Mouse (Mus musculus): ENCODE measurements around the gene Phf1. TPM values are rescaled to one million over a fixed set of nuclear protein-coding genes. Genes with fewer than 3 reads are reported as not detected.
"Not testable (repeated sequence)": the region's sequence is repeated elsewhere in the genome, so short reads cannot be mapped to it uniquely, and the experiment has no call there.

The Phf1 gene
- polyA plus RNA-seq, 1 experiment from 2014 or later, result 7.5 TPM

GRCm38 (mm10) chr17:26968200-26968611 lies 35.4 kb downstream of the Phf1 start:
- Histone ChIP-seq H3K4me3 (ENCODE audit: low read length) (no peak overlapping the region), H3K4me2 (ENCODE audit: low read depth, low read length) (no peak overlapping the region), H3K27me3 (ENCODE audit: control insufficient read depth, insufficient read depth, low read length) (no peaks in the 10 kb centered on the region), H3K9ac (ENCODE audit: low read length) (no peak overlapping the region), H3K36me3 (ENCODE audit: control insufficient read depth, insufficient read depth) (peaks cover 2% of the 10 kb centered on the region), H3K4me1 (ENCODE audit: control insufficient read depth, insufficient read depth, low read length) (peaks cover 6% of the 10 kb centered on the region), H3K27ac (ENCODE audit: low read length) (no peak overlapping the region), H3K9me3 (replicated peaks; ENCODE audit: control insufficient read depth, low read length) (no peaks in the 10 kb centered on the region)
- WGBS, result 81% methylated on average over 6 of the region's 6 CpGs
- no peak for ATAC-seq (replicated peaks; ENCODE audit: extremely low read depth, insufficient read depth, low FRiP score)

GRCm38 (mm10) chr17:26969257-26969656 lies 36.4 kb downstream of the Phf1 start:
- H3K9me3 ChIP-seq (replicated peaks; ENCODE audit: control insufficient read depth, low read length), result no peaks in the 10 kb centered on the region
- H3K27ac ChIP-seq (ENCODE audit: low read length), result no peak overlapping the region
- no peak overlapping the region for H3K9ac ChIP-seq (ENCODE audit: low read length)
- peaks cover 2% of the 10 kb centered on the region for H3K36me3 ChIP-seq (ENCODE audit: control insufficient read depth, insufficient read depth)
- H3K4me3 ChIP-seq (ENCODE audit: low read length), result no peak overlapping the region
- H3K4me2 ChIP-seq (ENCODE audit: low read depth, low read length), result no peak overlapping the region
- no peak for ATAC-seq (replicated peaks; ENCODE audit: extremely low read depth, insufficient read depth, low FRiP score)
- WGBS, result 82% methylated on average over 6 of the region's 6 CpGs
- H3K27me3 ChIP-seq (ENCODE audit: control insufficient read depth, insufficient read depth, low read length), result no peaks in the 10 kb centered on the region
- peaks cover 13% of the 10 kb centered on the region for H3K4me1 ChIP-seq (ENCODE audit: control insufficient read depth, insufficient read depth, low read length)

- Histone ChIP-seq H3K36me3 (ENCODE audit: control insufficient read depth, insufficient read depth) (peaks cover 10% of the 10 kb centered on the region), H3K9me3 (replicated peaks; ENCODE audit: control insufficient read depth, low read length) (no peaks in the 10 kb centered on the region), H3K27ac (ENCODE audit: low read length) (no peak overlapping the region), H3K4me3 (ENCODE audit: low read length) (no peak overlapping the region), H3K4me2 (ENCODE audit: low read depth, low read length) (no peak overlapping the region), H3K9ac (ENCODE audit: low read length) (no peak overlapping the region), H3K4me1 (ENCODE audit: control insufficient read depth, insufficient read depth, low read length) (peaks cover 16% of the 10 kb centered on the region), H3K27me3 (ENCODE audit: control insufficient read depth, insufficient read depth, low read length) (no peaks in the 10 kb centered on the region)
- ATAC-seq (replicated peaks; ENCODE audit: extremely low read depth, insufficient read depth, low FRiP score), result no peak
- WGBS, result 61% methylated on average over 12 of the region's 12 CpGs
These were observed 37.4 kb downstream of the Phf1 start for GRCm38 (mm10) chr17:26970221-26970620.

- ATAC-seq (replicated peaks; ENCODE audit: extremely low read depth, insufficient read depth, low FRiP score), result no peak
- H3K27me3 ChIP-seq (ENCODE audit: control insufficient read depth, insufficient read depth, low read length), result no peaks in the 10 kb centered on the region
- no peak overlapping the region for H3K4me3 ChIP-seq (ENCODE audit: low read length)
- peaks cover 22% of the 10 kb centered on the region for H3K4me1 ChIP-seq (ENCODE audit: control insufficient read depth, insufficient read depth, low read length)
- no peaks in the 10 kb centered on the region for H3K9me3 ChIP-seq (replicated peaks; ENCODE audit: control insufficient read depth, low read length)
- H3K36me3 ChIP-seq (ENCODE audit: control insufficient read depth, insufficient read depth), result peaks cover 21% of the 10 kb centered on the region
- H3K27ac ChIP-seq (ENCODE audit: low read length), result no peak overlapping the region
- WGBS, result 56% methylated on average over 8 of the region's 8 CpGs
- no peak overlapping the region for H3K9ac ChIP-seq (ENCODE audit: low read length)
- H3K4me2 ChIP-seq (ENCODE audit: low read depth, low read length), result no peak overlapping the region; the same call in 1 of the 2 replicates
These were observed 38.5 kb downstream of the Phf1 start for GRCm38 (mm10) chr17:26971247-26971905.

GRCm38 (mm10) chr17:26972107-26972506 lies 39.3 kb downstream of the Phf1 start:
- Histone ChIP-seq H3K9me3 (replicated peaks; ENCODE audit: control insufficient read depth, low read length) (no peaks in the 10 kb centered on the region), H3K4me3 (ENCODE audit: low read length) (peak overlapping the region; percentile 91), H3K4me1 (ENCODE audit: control insufficient read depth, insufficient read depth, low read length) (peaks cover 22% of the 10 kb centered on the region), H3K4me2 (ENCODE audit: low read depth, low read length) (peak overlapping the region; percentile 90), H3K9ac (ENCODE audit: low read length) (peak overlapping the region; percentile 91), H3K36me3 (ENCODE audit: control insufficient read depth, insufficient read depth) (peaks cover 24% of the 10 kb centered on the region), H3K27ac (ENCODE audit: low read length) (peak overlapping the region; percentile 84), H3K27me3 (ENCODE audit: control insufficient read depth, insufficient read depth, low read length) (no peaks in the 10 kb centered on the region)
- WGBS, result 4% methylated on average over 3 of the region's 3 CpGs
- ATAC-seq (replicated peaks; ENCODE audit: extremely low read depth, insufficient read depth, low FRiP score), result no peak

- ATAC-seq (replicated peaks; ENCODE audit: extremely low read depth, insufficient read depth, low FRiP score), result peak; percentile 99
- Histone ChIP-seq H3K36me3 (ENCODE audit: control insufficient read depth, insufficient read depth) (peaks cover 25% of the 10 kb centered on the region), H3K27me3 (ENCODE audit: control insufficient read depth, insufficient read depth, low read length) (no peaks in the 10 kb centered on the region), H3K4me1 (ENCODE audit: control insufficient read depth, insufficient read depth, low read length) (peaks cover 22% of the 10 kb centered on the region), H3K9me3 (replicated peaks; ENCODE audit: control insufficient read depth, low read length) (no peaks in the 10 kb centered on the region), H3K9ac (ENCODE audit: low read length) (peak within 1 kb of the TSS; percentile 91), H3K4me2 (ENCODE audit: low read depth, low read length) (peak within 1 kb of the TSS; percentile 90), H3K27ac (ENCODE audit: low read length) (peak within 1 kb of the TSS; percentile 84), H3K4me3 (ENCODE audit: low read length) (peak within 1 kb of the TSS; percentile 91)
- under 1% methylated on average over 72 of the region's 75 CpGs for WGBS
These were observed 40.1 kb downstream of the Phf1 start, which contains the start of gene Zbtb9 for GRCm38 (mm10) chr17:26972703-26973574. Zbtb9 (plus strand) TSS chr17:26973167.

- no peak overlapping the region for H3K4me3 ChIP-seq (ENCODE audit: low read length)
- no peak for ATAC-seq (replicated peaks; ENCODE audit: extremely low read depth, insufficient read depth, low FRiP score)
- no peaks in the 10 kb centered on the region for H3K27me3 ChIP-seq (ENCODE audit: control insufficient read depth, insufficient read depth, low read length)
- no peak overlapping the region for H3K4me2 ChIP-seq (ENCODE audit: low read depth, low read length)
- H3K9ac ChIP-seq (ENCODE audit: low read length), result 0 out of 2 replicates have a peak overlapping the region, but pooled peaks have one; percentile 17
- H3K27ac ChIP-seq (ENCODE audit: low read length), result no peak overlapping the region
- peaks cover 33% of the 10 kb centered on the region for H3K36me3 ChIP-seq (ENCODE audit: control insufficient read depth, insufficient read depth)
- no peaks in the 10 kb centered on the region for H3K9me3 ChIP-seq (replicated peaks; ENCODE audit: control insufficient read depth, low read length)
- peaks cover 22% of the 10 kb centered on the region for H3K4me1 ChIP-seq (ENCODE audit: control insufficient read depth, insufficient read depth, low read length)
- WGBS, result 91% methylated on average over 15 of the region's 15 CpGs
These were observed 41.7 kb downstream of the Phf1 start for GRCm38 (mm10) chr17:26974547-26974946.

- Histone ChIP-seq H3K9ac (ENCODE audit: low read length) (no peak overlapping the region), H3K36me3 (ENCODE audit: control insufficient read depth, insufficient read depth) (peaks cover 33% of the 10 kb centered on the region), H3K27me3 (ENCODE audit: control insufficient read depth, insufficient read depth, low read length) (no peaks in the 10 kb centered on the region)
These were observed 42.6 kb downstream of the Phf1 start for GRCm38 (mm10) chr17:26975415-26975814.

GRCm38 (mm10) chr17:26977354-26977753 lies 44.5 kb downstream of the Phf1 start:
- peaks cover 33% of the 10 kb centered on the region for H3K36me3 ChIP-seq (ENCODE audit: control insufficient read depth, insufficient read depth)
- not testable (repeated sequence) for ATAC-seq (replicated peaks; ENCODE audit: extremely low read depth, insufficient read depth, low FRiP score); H3K4me2 ChIP-seq (ENCODE audit: low read depth, low read length); H3K27me3 ChIP-seq (ENCODE audit: control insufficient read depth, insufficient read depth, low read length); H3K9me3 ChIP-seq (replicated peaks; ENCODE audit: control insufficient read depth, low read length); H3K9ac ChIP-seq (ENCODE audit: low read length); H3K27ac ChIP-seq (ENCODE audit: low read length); H3K4me3 ChIP-seq (ENCODE audit: low read length)
- peaks cover 22% of the 10 kb centered on the region for H3K4me1 ChIP-seq (ENCODE audit: control insufficient read depth, insufficient read depth, low read length)
- 84% methylated on average over 6 of the region's 6 CpGs for whole genome bisulfite sequencing

More at GRCm38 (mm10) chr17:26975415-26975814, 42.6 kb downstream of the Phf1 start:
- Histone ChIP-seq H3K9me3 (replicated peaks; ENCODE audit: control insufficient read depth, low read length) (no peaks in the 10 kb centered on the region), H3K27ac (ENCODE audit: low read length) (no peak overlapping the region), H3K4me3 (ENCODE audit: low read length) (no peak overlapping the region), H3K4me2 (ENCODE audit: low read depth, low read length) (no peak overlapping the region), H3K4me1 (ENCODE audit: control insufficient read depth, insufficient read depth, low read length) (peaks cover 22% of the 10 kb centered on the region)
- ATAC-seq (replicated peaks; ENCODE audit: extremely low read depth, insufficient read depth, low FRiP score), result no peak
